Mouse (Mus musculus): ENCODE results near the gene Hist2h2aa1. TPM values are rescaled to one million over a fixed set of nuclear protein-coding genes. Genes with fewer than 3 reads are reported as not detected.

The Hist2h2aa1 gene
- total and polyA plus RNA-seq, 3 experiments = 0.64 to 1,515 (median 113) TPM

DNA sequence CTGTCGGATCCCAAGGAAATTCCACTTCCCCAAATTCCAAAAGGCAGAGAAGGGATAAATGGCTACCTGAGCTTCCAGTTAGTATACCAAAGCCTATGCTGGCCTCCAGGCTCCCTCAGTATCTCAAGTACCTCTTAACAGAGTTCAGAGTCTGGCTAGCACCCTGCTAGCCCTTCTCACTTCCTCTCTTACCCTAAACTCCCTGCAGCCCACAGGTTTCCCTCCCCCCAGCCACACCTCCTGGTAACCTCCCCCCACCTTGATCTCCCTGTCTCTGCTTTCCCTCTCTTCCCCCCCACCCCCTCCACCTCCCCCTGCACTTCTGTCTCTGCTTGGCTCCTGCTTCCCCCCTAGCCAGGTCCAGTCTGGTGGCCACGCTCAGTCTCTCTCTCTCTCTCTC is 45.6 kb upstream of the Hist2h2aa1 start (continued):
- no peak for TF ChIP-seq MXI1 (IDR thresholded peaks at IDR 0.05; ENCODE audit: low read depth, low read length)
- TF ChIP-seq CTCF (conservative IDR thresholded peaks at IDR 0.05 in 1 of 2, IDR thresholded peaks at IDR 0.05 in 1 of 2; ENCODE audit: low read depth in 2 of 2, low read length in 2 of 2) = no peak
- TF ChIP-seq MAZ (IDR thresholded peaks at IDR 0.05; ENCODE audit: low read depth, low read length) = 0 out of 2 replicates have a peak, but pooled peaks have one; percentile 43
- TF ChIP-seq UBTF (IDR thresholded peaks at IDR 0.05; ENCODE audit: low read depth, low read length) = no peak
- no peak for TF ChIP-seq TBP (conservative IDR thresholded peaks at IDR 0.05; ENCODE audit: low read depth, low read length)

DNA sequence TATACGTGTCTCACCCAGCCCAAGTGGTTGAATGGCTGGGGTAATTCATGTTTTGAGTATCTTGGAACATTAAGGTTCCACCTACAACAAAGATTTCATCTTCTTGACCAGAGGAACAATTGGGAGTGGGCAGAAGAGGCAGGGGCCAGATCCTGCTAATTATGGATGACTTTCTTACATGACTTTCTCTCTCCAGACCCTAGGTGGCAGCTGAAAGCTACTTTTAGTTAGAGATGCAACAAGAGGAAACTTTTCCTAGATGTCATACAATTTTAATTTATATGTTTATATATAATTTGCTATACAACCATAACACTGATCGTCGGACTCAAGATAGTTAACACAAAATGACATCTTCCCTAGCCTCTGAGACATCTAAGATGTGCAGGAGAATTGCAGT is 37.5 kb upstream of the Hist2h2aa1 start:
- Histone ChIP-seq H3K27me3 (replicated peaks) (peaks cover 2% of the 10 kb centered on the region), H3K9ac (ENCODE audit: insufficient read depth, low read depth) (no peak overlapping the region), H3K36me3 (replicated peaks in 1 of 2; ENCODE audit: control insufficient read depth in 1 of 2, insufficient read depth in 1 of 2, low read length in 1 of 2) (no peaks in the 10 kb centered on the region), H3K4me2 (ENCODE audit: insufficient read depth, low read depth, poor library complexity, severe bottlenecking) (no peak overlapping the region), H3K9me3 (replicated peaks; ENCODE audit: low read length) (peaks cover 3% of the 10 kb centered on the region), H3K27ac (ENCODE audit: insufficient read depth, low read depth) (no peak overlapping the region), H3K4me1 (ENCODE audit: control insufficient read depth in 1 of 2, insufficient read depth in 2 of 2) (no peaks in the 10 kb centered on the region), H3K79me2 (replicated peaks; ENCODE audit: control insufficient read depth, extremely low read depth, insufficient read depth, poor library complexity, severe bottlenecking) (no peaks in the 10 kb centered on the region), H3K4me3 (replicated peaks in 1 of 3; ENCODE audit: low read depth in 2 of 3, low read length in 2 of 3, poor library complexity in 1 of 3) (no peak overlapping the region)
- in situ Hi-C loops (cut with MboI; ENCODE audit: low pct_ligation_motif_present, low pct_unique_long_range_greater_than_20kb, low sequenced_read_pairs) (no loop called here), dilution Hi-C loops (cut with MboI; ENCODE audit: extremely low pct_ligation_motif_present, extremely low pct_unique_long_range_greater_than_20kb, low sequenced_read_pairs) (no loop called here)
- no peak for DNase-seq (ENCODE audit: extremely low read depth)
- no peak for TF ChIP-seq ELF1 (IDR thresholded peaks at IDR 0.05; ENCODE audit: low read depth, low read length)
- TF ChIP-seq POLR2A (IDR thresholded peaks at IDR 0.05; ENCODE audit: low read depth, low read length) = no peak
- peak in 1 of 2 experiments; percentile 52; a peak in 2 of 4 replicates for TF ChIP-seq CTCF (conservative IDR thresholded peaks at IDR 0.05 in 1 of 2, IDR thresholded peaks at IDR 0.05 in 1 of 2; ENCODE audit: low read depth in 2 of 2, low read length in 2 of 2)
- no peak for TF ChIP-seq NRF1 (IDR thresholded peaks at IDR 0.05; ENCODE audit: low read depth, low read length)
- TF ChIP-seq RAD21 (IDR thresholded peaks at IDR 0.05; ENCODE audit: low read depth, low read length) = peak; percentile 52

DNA sequence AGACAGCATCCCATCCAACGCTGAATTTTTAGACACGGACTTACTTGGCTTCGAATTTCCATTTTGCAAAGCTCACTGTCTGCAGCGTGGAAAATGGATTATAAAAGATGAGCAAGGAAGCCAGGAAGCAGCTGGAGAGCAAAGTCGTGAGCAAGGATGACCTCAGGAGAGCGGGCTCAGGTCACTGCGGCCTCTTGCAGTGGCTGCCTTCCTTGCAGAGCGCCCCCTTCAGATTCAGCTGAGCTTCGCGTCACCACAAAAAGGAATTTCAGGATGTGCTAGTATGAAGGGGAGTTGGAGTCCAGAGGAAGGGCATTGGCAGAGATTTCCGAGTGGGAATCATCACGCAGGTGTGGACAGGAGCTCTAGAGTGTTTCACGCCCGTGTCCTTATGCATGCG is 36.1 kb upstream of the Hist2h2aa1 start:
- H3K27me3 ChIP-seq (replicated peaks) = peaks cover 2% of the 10 kb centered on the region
- no peak overlapping the region for H3K27ac ChIP-seq (ENCODE audit: insufficient read depth, low read depth)
- H3K9me3 ChIP-seq (replicated peaks; ENCODE audit: low read length) = peaks cover 3% of the 10 kb centered on the region
- no peak for DNase-seq (ENCODE audit: extremely low read depth)
- H3K9ac ChIP-seq (ENCODE audit: insufficient read depth, low read depth) = no peak overlapping the region
- in situ Hi-C loops (cut with MboI; ENCODE audit: low pct_ligation_motif_present, low pct_unique_long_range_greater_than_20kb, low sequenced_read_pairs) (no loop called here), dilution Hi-C loops (cut with MboI; ENCODE audit: extremely low pct_ligation_motif_present, extremely low pct_unique_long_range_greater_than_20kb, low sequenced_read_pairs) (no loop called here)
- H3K4me3 ChIP-seq (replicated peaks in 1 of 3; ENCODE audit: low read depth in 2 of 3, low read length in 2 of 3, poor library complexity in 1 of 3) = no peak overlapping the region
- no peaks in the 10 kb centered on the region for H3K36me3 ChIP-seq (replicated peaks in 1 of 2; ENCODE audit: control insufficient read depth in 1 of 2, insufficient read depth in 1 of 2, low read length in 1 of 2)
- no peak overlapping the region for H3K4me2 ChIP-seq (ENCODE audit: insufficient read depth, low read depth, poor library complexity, severe bottlenecking)
- TF ChIP-seq CTCF (conservative IDR thresholded peaks at IDR 0.05 in 1 of 2, IDR thresholded peaks at IDR 0.05 in 1 of 2; ENCODE audit: low read depth in 2 of 2, low read length in 2 of 2) (peak in 1 of 2 experiments; percentile 24; a peak in 1 of 4 replicates), USF1 (IDR thresholded peaks at IDR 0.05; ENCODE audit: low read depth, low read length) (no peak)
- no peaks in the 10 kb centered on the region for H3K4me1 ChIP-seq (ENCODE audit: control insufficient read depth in 1 of 2, insufficient read depth in 2 of 2)
- H3K79me2 ChIP-seq (replicated peaks; ENCODE audit: control insufficient read depth, extremely low read depth, insufficient read depth, poor library complexity, severe bottlenecking) = no peaks in the 10 kb centered on the region

DNA sequence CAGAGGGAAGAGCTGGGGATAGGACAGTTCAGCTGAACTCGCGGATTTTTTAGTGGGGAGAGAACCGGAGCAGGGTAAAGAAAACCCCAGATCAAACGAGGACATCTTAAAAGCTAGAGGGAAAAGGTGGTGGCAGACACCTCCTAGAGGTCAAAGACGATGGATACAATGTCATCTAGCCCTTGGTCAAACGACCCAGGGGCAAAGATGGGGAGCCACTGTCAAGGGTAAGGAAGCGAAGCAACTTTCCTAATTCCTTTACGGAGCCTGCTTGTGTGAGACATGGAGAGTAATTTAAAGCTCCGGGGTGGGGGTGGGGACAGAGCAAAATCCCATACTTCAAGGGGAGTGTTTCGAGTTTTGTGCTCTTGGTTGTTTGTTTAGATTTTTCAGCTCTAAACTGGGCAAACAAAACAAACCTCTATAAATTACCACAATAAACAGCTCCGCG is 26.1 kb upstream of the Hist2h2aa1 start:
- Histone ChIP-seq H3K27ac (ENCODE audit: insufficient read depth, low read depth) (peak overlapping the region; percentile 42; the same call in 1 of the 2 replicates), H3K9me3 (replicated peaks; ENCODE audit: low read length) (no peaks in the 10 kb centered on the region), H3K36me3 (replicated peaks in 1 of 2; ENCODE audit: control insufficient read depth in 1 of 2, insufficient read depth in 1 of 2, low read length in 1 of 2) (no peaks in the 10 kb centered on the region), H3K4me1 (ENCODE audit: control insufficient read depth in 1 of 2, insufficient read depth in 2 of 2) (peaks cover 2 to 27% of the 10 kb centered on the region in 2 experiments; a peak in 3 of 4 replicates), H3K4me3 (replicated peaks in 1 of 3; ENCODE audit: low read depth in 2 of 3, low read length in 2 of 3, poor library complexity in 1 of 3) (peak overlapping the region; percentile 62 to 75 (median 73)), H3K79me2 (replicated peaks; ENCODE audit: control insufficient read depth, extremely low read depth, insufficient read depth, poor library complexity, severe bottlenecking) (peaks cover 14% of the 10 kb centered on the region), H3K4me2 (ENCODE audit: insufficient read depth, low read depth, poor library complexity, severe bottlenecking) (peak overlapping the region; percentile 86), H3K9ac (ENCODE audit: insufficient read depth, low read depth) (peak overlapping the region; percentile 99), H3K27me3 (replicated peaks) (no peaks in the 10 kb centered on the region)
- peak; percentile 71 for DNase-seq (ENCODE audit: extremely low read depth)
- in situ Hi-C loops (cut with MboI; ENCODE audit: low pct_ligation_motif_present, low pct_unique_long_range_greater_than_20kb, low sequenced_read_pairs) = no loop called here
- TF ChIP-seq E2F4 (IDR thresholded peaks at IDR 0.05; ENCODE audit: insufficient replicate concordance, low read depth, low read length) = no peak
- 0 out of 2 replicates have a peak, but pooled peaks have one; percentile 3 for TF ChIP-seq CHD2 (IDR thresholded peaks at IDR 0.05; ENCODE audit: low read length)
- peak; percentile 59 for TF ChIP-seq SMC3 (IDR thresholded peaks at IDR 0.05; ENCODE audit: low read depth, low read length)
- TF ChIP-seq CTCF (conservative IDR thresholded peaks at IDR 0.05 in 1 of 2, IDR thresholded peaks at IDR 0.05 in 1 of 2; ENCODE audit: low read depth in 2 of 2, low read length in 2 of 2) = peak in 1 of 2 experiments; percentile 72; a peak in 2 of 4 replicates
- peak; percentile 8; the same call in 1 of the 2 replicates for TF ChIP-seq CHD1 (IDR thresholded peaks at IDR 0.05; ENCODE audit: low read depth, low read length)
- peak; percentile 71 for TF ChIP-seq RAD21 (IDR thresholded peaks at IDR 0.05; ENCODE audit: low read depth, low read length)
- dilution Hi-C loops (cut with MboI; ENCODE audit: extremely low pct_ligation_motif_present, extremely low pct_unique_long_range_greater_than_20kb, low sequenced_read_pairs) = no loop called here

All from CH12.LX (cell line).